Mouse (Mus musculus) CH12.LX (cell line): Measurements from ENCODE around the gene Prr36. TPM values are rescaled to one million over a fixed set of nuclear protein-coding genes. Genes with fewer than 3 reads are reported as not detected.
A peak's percentile ranks its signal among the peaks of the same experiment; 100 is the strongest.

ENCODE experiments used
- DNase-seq: peaks from one replicate; pipeline ENCODE4 v3.0.0-alpha.2; 2013; ENCODE audit errors: extremely low read depth
- H3K27ac ChIP-seq: 2 replicates; pipeline ENCODE4 v1.5.1; 2012; ENCODE audit warnings: low read depth, mild to moderate bottlenecking, control low read depth, moderate library complexity; ENCODE audit not compliant: insufficient read depth
- H3K27me3 ChIP-seq: replicated peaks from 2 replicates; pipeline ENCODE3; 2012; ENCODE audit warnings: inconsistent platforms
- H3K36me3 ChIP-seq, 2 experiments: replicated peaks in 1 of 2; 2 replicates each; pipeline versions ENCODE3 to v1.6.1; 2012; ENCODE audit warnings: inconsistent platforms in 1 of 2, low read length in 1 of 2, mild to moderate bottlenecking in 1 of 2, mixed read lengths in 1 of 2, moderate library complexity in 1 of 2; ENCODE audit not compliant: control insufficient read depth in 1 of 2, insufficient read depth in 1 of 2
- H3K4me1 ChIP-seq, 2 experiments: 2 replicates each; pipeline ENCODE4 v1.6.1; 2012; ENCODE audit warnings: inconsistent platforms in 1 of 2, moderate library complexity in 1 of 2; ENCODE audit not compliant: insufficient read depth in 2 of 2, control insufficient read depth in 1 of 2
- H3K4me2 ChIP-seq: 2 replicates; pipeline ENCODE4 v1.6.1; 2012; ENCODE audit warnings: low read depth, mild to moderate bottlenecking, control low read depth; ENCODE audit not compliant: poor library complexity, insufficient read depth, severe bottlenecking
- H3K4me3 ChIP-seq, 3 experiments: fragments of 150-350 bp in 1 of 3; sonication (generic) in 1 of 3; replicated peaks in 1 of 3; 2 replicates each; pipeline versions ENCODE3 to v1.5.1; 2011 to 2012; ENCODE audit warnings: low read depth in 2 of 3, low read length in 2 of 3, mild to moderate bottlenecking in 2 of 3, moderate library complexity in 2 of 3, control low read depth in 1 of 3, improper control_type of control experiment in 1 of 3, inconsistent platforms in 1 of 3, mixed read lengths in 1 of 3; ENCODE audit not compliant: poor library complexity in 1 of 3
- H3K79me2 ChIP-seq: replicated peaks from 2 replicates; pipeline ENCODE4 v1.6.1; 2012; ENCODE audit warnings: mild to moderate bottlenecking, moderate library complexity; ENCODE audit not compliant: control insufficient read depth, poor library complexity, insufficient read depth, severe bottlenecking; ENCODE audit errors: extremely low read depth
- H3K9ac ChIP-seq: 2 replicates; pipeline ENCODE4 v1.6.1; 2012; ENCODE audit warnings: low read depth, mild to moderate bottlenecking, control low read depth, moderate library complexity; ENCODE audit not compliant: insufficient read depth
- H3K9me3 ChIP-seq: replicated peaks from 2 replicates; pipeline ENCODE3; 2012; ENCODE audit warnings: low read length, inconsistent platforms, mixed read lengths
- E2F4 ChIP-seq: IDR thresholded peaks from 2 replicates; pipeline ENCODE4 v1.6.1; 2011; ENCODE audit warnings: low read depth, low read length, improper control_type of control experiment; ENCODE audit not compliant: insufficient replicate concordance
- ELF1 ChIP-seq: IDR thresholded peaks from 2 replicates; pipeline ENCODE4 v1.6.1; 2014; ENCODE audit warnings: low read depth, mild to moderate bottlenecking, inconsistent platforms, low read length, improper control_type of control experiment
- GABPA ChIP-seq: IDR thresholded peaks from 2 replicates; pipeline ENCODE4 v1.6.1; 2012; ENCODE audit warnings: low read depth, low read length, improper control_type of control experiment, inconsistent platforms; ENCODE audit not compliant: insufficient replicate concordance
- IRF4 ChIP-seq: IDR thresholded peaks from 2 replicates; pipeline ENCODE4 v1.6.1; 2014; ENCODE audit warnings: low read depth, mild to moderate bottlenecking, inconsistent platforms, low read length, improper control_type of control experiment
- JUN ChIP-seq: IDR thresholded peaks from 2 replicates; pipeline ENCODE4 v1.6.1; 2011; ENCODE audit warnings: low read depth, mild to moderate bottlenecking, low read length, improper control_type of control experiment, moderate library complexity; ENCODE audit not compliant: insufficient read depth
- JUND ChIP-seq: conservative IDR thresholded peaks from 2 replicates; pipeline ENCODE4 v1.6.1; 2011; ENCODE audit warnings: low read depth, low read length, improper control_type of control experiment
- MAX ChIP-seq: IDR thresholded peaks from 2 replicates; pipeline ENCODE4 v1.6.1; 2011; ENCODE audit warnings: low read length, improper control_type of control experiment
- MEF2A ChIP-seq: IDR thresholded peaks from 2 replicates; pipeline ENCODE4 v1.6.1; 2014; ENCODE audit warnings: low read depth, mild to moderate bottlenecking, inconsistent platforms, low read length, improper control_type of control experiment, borderline replicate concordance
- NELFE ChIP-seq: IDR thresholded peaks from 2 replicates; pipeline ENCODE4 v1.6.1; 2011; ENCODE audit warnings: low read depth, low read length, improper control_type of control experiment
- NRF1 ChIP-seq: IDR thresholded peaks from 2 replicates; pipeline ENCODE4 v1.6.1; 2014; ENCODE audit warnings: low read depth, mild to moderate bottlenecking, inconsistent platforms, low read length, improper control_type of control experiment, moderate library complexity
- PAX5 ChIP-seq: IDR thresholded peaks from 2 replicates; pipeline ENCODE4 v1.6.1; 2012; ENCODE audit warnings: low read length, inconsistent platforms, mixed read lengths
- RAD21 ChIP-seq: IDR thresholded peaks from 2 replicates; pipeline ENCODE4 v1.6.1; 2011; ENCODE audit warnings: low read depth, mild to moderate bottlenecking, low read length, improper control_type of control experiment, moderate library complexity
- RCOR1 ChIP-seq: conservative IDR thresholded peaks from 2 replicates; pipeline ENCODE4 v1.6.1; 2012; ENCODE audit warnings: low read depth, mild to moderate bottlenecking, inconsistent platforms, low read length, improper control_type of control experiment
- SIN3A ChIP-seq: IDR thresholded peaks from 2 replicates; pipeline ENCODE4 v1.6.1; 2012; ENCODE audit warnings: low read length, improper control_type of control experiment, inconsistent platforms
- SMC3 ChIP-seq: IDR thresholded peaks from 2 replicates; pipeline ENCODE4 v1.6.1; 2011; ENCODE audit warnings: low read depth, low read length, improper control_type of control experiment
- TBP ChIP-seq: conservative IDR thresholded peaks from 2 replicates; pipeline ENCODE4 v1.6.1; 2011; ENCODE audit warnings: low read depth, low read length, improper control_type of control experiment
- TCF12 ChIP-seq: IDR thresholded peaks from 2 replicates; pipeline ENCODE4 v1.6.1; 2014; ENCODE audit warnings: low read depth, mild to moderate bottlenecking, inconsistent platforms, low read length, improper control_type of control experiment
- UBTF ChIP-seq: IDR thresholded peaks from 2 replicates; pipeline ENCODE4 v1.6.1; 2012; ENCODE audit warnings: low read depth, mild to moderate bottlenecking, inconsistent platforms, low read length, improper control_type of control experiment, moderate library complexity
- USF2 ChIP-seq: conservative IDR thresholded peaks from 2 replicates; pipeline ENCODE4 v1.6.1; 2011; ENCODE audit warnings: low read depth, low read length, improper control_type of control experiment
- ZNF384 ChIP-seq: IDR thresholded peaks from 2 replicates; pipeline ENCODE4 v1.6.1; 2012; ENCODE audit warnings: low read depth, low read length, improper control_type of control experiment, inconsistent platforms
- dilution Hi-C: fragments of 300-500 bp; cut with MboI; formaldehyde crosslinking; loops from 2 replicates; pipeline ENCODE4 v1.14.3; 2020; ENCODE audit warnings: low sequenced_read_pairs; ENCODE audit not compliant: extremely low pct_unique_long_range_greater_than_20kb, extremely low pct_ligation_motif_present
- in situ Hi-C: fragments of 300-500 bp; cut with MboI; formaldehyde crosslinking; loops from 3 replicates; pipeline ENCODE4 v1.14.3; 2019; ENCODE audit warnings: low sequenced_read_pairs, low pct_ligation_motif_present, low pct_unique_long_range_greater_than_20kb, mixed read lengths
- polyA plus RNA-seq: library from polyadenylated mRNA; unstranded; fragments of >175 nt; gene quantifications from 2 replicates; pipeline ENCODE4 v1.2.1, GENCODE M21; 2012; ENCODE audit warnings: low read depth; ENCODE audit not compliant: insufficient read length
- total RNA-seq, 2 experiments: library from RNA; depleted of rRNA; stranded (reverse); fragments of 300-350 nt in 1 of 2; fragments of >200 nt in 1 of 2; gene quantifications; 2 replicates each; pipeline ENCODE4 v1.2.3; 2012 to 2014

The Prr36 gene
- total and polyA plus RNA-seq, 3 experiments = 0.05 to 0.59 (median 0.13) TPM

DNA sequence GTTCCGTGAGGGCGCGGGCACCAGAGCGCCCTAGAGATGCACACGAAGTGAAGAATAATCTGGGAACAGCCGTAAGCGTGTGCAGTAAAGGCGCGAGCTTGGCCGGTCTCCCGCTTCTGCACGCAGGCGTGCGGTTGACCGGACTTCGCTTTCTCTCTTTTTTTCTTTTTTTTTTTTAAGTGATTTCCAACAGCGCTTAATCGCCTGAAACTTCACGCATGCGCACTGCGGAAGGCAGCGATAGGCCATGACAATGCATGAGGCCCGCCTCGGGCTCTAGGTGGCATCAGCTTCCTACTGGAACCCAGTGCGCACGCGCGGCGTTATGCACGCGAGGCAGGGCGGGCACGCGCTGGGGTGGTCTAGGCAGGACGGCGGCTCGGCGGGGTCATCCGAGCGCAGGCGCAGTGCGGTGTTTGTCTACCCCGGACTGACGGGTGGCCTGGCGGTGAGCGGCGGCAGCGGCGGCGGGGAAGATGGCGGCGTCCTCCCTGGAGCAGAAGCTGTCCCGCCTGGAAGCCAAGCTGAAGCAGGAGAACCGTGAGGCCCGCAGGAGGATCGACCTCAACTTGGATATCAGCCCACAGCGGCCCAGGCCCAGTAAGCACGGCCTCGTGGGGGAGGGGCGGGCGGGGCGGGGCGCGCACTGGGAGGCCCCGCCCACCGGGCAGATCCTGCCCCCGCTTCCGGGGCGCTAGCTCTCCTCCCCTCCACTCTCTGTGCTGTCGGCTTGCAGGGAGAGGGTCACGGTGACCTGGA, 21.4 kb upstream of the Prr36 start, which contains the start of the genes Map2k7 and Gm49320 (continued):
- TF ChIP-seq E2F4 = no peak
- peak; percentile 52 for TF ChIP-seq MEF2A
- no peak for TF ChIP-seq PAX5
- TF ChIP-seq GABPA = no peak
- peak; percentile 28; the same call in 1 of the 2 replicates for TF ChIP-seq SIN3A
- peak; percentile 83 for TF ChIP-seq MAX
- TF ChIP-seq RAD21 = no peak
- TF ChIP-seq SMC3 = no peak
- no peak for TF ChIP-seq RCOR1
- TF ChIP-seq JUND = no peak
- TF ChIP-seq UBTF = no peak
- no peak for TF ChIP-seq JUN
- peak; percentile 96 for TF ChIP-seq ZNF384
- peak; percentile 98 for TF ChIP-seq NRF1

DNA sequence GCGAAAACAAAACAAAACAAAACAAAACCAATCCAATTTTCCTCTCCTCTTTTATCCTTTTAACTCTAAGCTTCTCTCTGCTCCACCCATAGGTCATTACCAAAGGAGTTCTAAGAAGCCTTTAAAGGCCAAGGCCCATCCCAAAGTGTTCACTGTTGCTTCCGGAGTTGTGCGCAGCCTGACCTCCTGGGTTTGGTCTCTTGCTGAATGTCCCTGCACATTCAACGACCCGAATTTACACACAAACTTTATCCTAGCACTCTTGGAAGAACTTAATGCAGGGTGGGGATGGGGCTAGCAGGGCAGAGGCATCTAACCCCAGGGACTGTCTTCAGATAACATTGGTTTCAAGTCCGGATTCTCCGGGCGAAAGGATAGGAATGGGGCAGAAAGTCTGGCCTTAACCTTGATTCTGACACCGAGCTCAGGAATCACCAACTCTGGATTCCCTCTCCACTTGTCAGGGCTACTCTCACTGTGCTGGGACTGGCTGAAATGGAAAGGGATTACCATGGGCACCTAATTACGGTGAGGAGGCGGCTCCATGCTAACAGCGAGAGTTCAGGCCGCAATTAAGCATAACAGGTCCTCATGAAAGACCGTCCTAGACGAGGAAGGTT, 20.7 kb upstream of the Prr36 start:
- peak overlapping the region; percentile 68 to 77 (median 72) for H3K4me3 ChIP-seq
- H3K36me3 ChIP-seq = peaks cover 14 to 33% of the 10 kb centered on the region in 2 experiments
- peak overlapping the region; percentile 89 for H3K27ac ChIP-seq
- peak overlapping the region; percentile 48 for H3K4me2 ChIP-seq
- H3K9ac ChIP-seq = peak overlapping the region; percentile 84
- H3K27me3 ChIP-seq = peaks cover 13% of the 10 kb centered on the region
- in situ Hi-C loops = no loop called here
- peaks cover 7 to 28% of the 10 kb centered on the region in 2 experiments; a peak in 3 of 4 replicates for H3K4me1 ChIP-seq
- DNase-seq = peak; percentile 38
- no peaks in the 10 kb centered on the region for H3K9me3 ChIP-seq
- TF ChIP-seq SIN3A = peak; percentile 54; the same call in 1 of the 2 replicates
- TF ChIP-seq NELFE = no peak
- no peak for TF ChIP-seq USF2
- peak; percentile 44; the same call in 1 of the 2 replicates for TF ChIP-seq ELF1
- no peak for TF ChIP-seq IRF4
- TF ChIP-seq TCF12 = peak; percentile 56; the same call in 1 of the 2 replicates
- peak; percentile 88 for TF ChIP-seq TBP
- peaks cover 23% of the 10 kb centered on the region for H3K79me2 ChIP-seq
- dilution Hi-C loops = no loop called here
